Mouse (Mus musculus): Measurements from ENCODE around the gene Sae1. TPM values are rescaled to one million over a fixed set of nuclear protein-coding genes. Genes with fewer than 3 reads are reported as not detected.

The Sae1 gene
- polyA plus RNA-seq, 1 experiment: 92.9 TPM

GRCm38 (mm10) chr7:16285450-16286025 is 102.1 kb downstream of the Sae1 start:
- no peak for TF ChIP-seq GATA1 (IDR thresholded peaks at IDR 0.05; ENCODE audit: low read length)

GRCm38 (mm10) chr7:16284904-16285303 is 102.7 kb downstream of the Sae1 start:
- no peak for TF ChIP-seq GATA1 (IDR thresholded peaks at IDR 0.05; ENCODE audit: low read length)

- TF ChIP-seq GATA1 (IDR thresholded peaks at IDR 0.05; ENCODE audit: low read length): no peak
Observed at GRCm38 (mm10) chr7:16284001-16284400, 103.6 kb downstream of the Sae1 start.

- TF ChIP-seq GATA1 (IDR thresholded peaks at IDR 0.05; ENCODE audit: low read length): no peak
Observed at GRCm38 (mm10) chr7:16282334-16282733, 105.3 kb downstream of the Sae1 start.

- TF ChIP-seq GATA1 (IDR thresholded peaks at IDR 0.05; ENCODE audit: low read length): no peak
Observed at GRCm38 (mm10) chr7:16280721-16281120, 106.9 kb downstream of the Sae1 start.

GRCm38 (mm10) chr7:16274922-16275890 is 112.4 kb downstream of the Sae1 start:
- TF ChIP-seq GATA1 (IDR thresholded peaks at IDR 0.05; ENCODE audit: low read length): no peak

GRCm38 (mm10) chr7:16273766-16274140 is 113.9 kb downstream of the Sae1 start:
- no peak for TF ChIP-seq GATA1 (IDR thresholded peaks at IDR 0.05; ENCODE audit: low read length)

- no peak for TF ChIP-seq GATA1 (IDR thresholded peaks at IDR 0.05; ENCODE audit: low read length)
Observed at GRCm38 (mm10) chr7:16273081-16273765, 114.4 kb downstream of the Sae1 start, which contains the start of gene Inafm1. TSS of gene Inafm1 (minus strand) at chr7:16273617.

- no peak for TF ChIP-seq GATA1 (IDR thresholded peaks at IDR 0.05; ENCODE audit: low read length)
Observed at GRCm38 (mm10) chr7:16272681-16273080, 114.9 kb downstream of the Sae1 start.

- no peak for TF ChIP-seq GATA1 (IDR thresholded peaks at IDR 0.05; ENCODE audit: low read length)
Observed at GRCm38 (mm10) chr7:16271139-16271538, 116.5 kb downstream of the Sae1 start.

Other genes starting within 250 kb of the Sae1 start
- not detected in 2 replicates for gene Meis3, start 212.7 kb downstream of the Sae1 start, polyA plus RNA-seq (2012)
- gene Dhx34, start 165.8 kb downstream of the Sae1 start, polyA plus RNA-seq (2012): 26.6 and 27.1 TPM in 2 replicates
- gene C5ar2, start 143.7 kb downstream of the Sae1 start, polyA plus RNA-seq (2012): 0.08 and 0.14 TPM in 2 replicates
- 0.02 TPM in 1 of 2 replicates, not detected in the other for gene C5ar1, start 128.3 kb downstream of the Sae1 start, polyA plus RNA-seq (2012)
- 326 and 427 TPM in 2 replicates for gene Inafm1, start 114.2 kb downstream of the Sae1 start, polyA plus RNA-seq (2012)
- gene Ccdc9, start 101.0 kb downstream of the Sae1 start, polyA plus RNA-seq (2012): 142 and 204 TPM in 2 replicates
- gene Bbc3, start 79.4 kb downstream of the Sae1 start, polyA plus RNA-seq (2012): 226 and 291 TPM in 2 replicates
- gene Zc3h4, start 13.1 kb upstream of the Sae1 start, polyA plus RNA-seq (2012): 180 and 224 TPM in 2 replicates
- gene Tmem160, start 65.0 kb upstream of the Sae1 start, polyA plus RNA-seq (2012): 284 and 414 TPM in 2 replicates
- gene Npas1, start 89.9 kb upstream of the Sae1 start, polyA plus RNA-seq (2012): not detected in 2 replicates
- gene Arhgap35, start 227.2 kb upstream of the Sae1 start, polyA plus RNA-seq (2012): 4.0 and 7.7 TPM in 2 replicates